Mouse (Mus musculus): Measurements from ENCODE around the gene Fbxo34.

Gene Fbxo34

GRCm38 (mm10) chr14:47472359-47472742 lies 22.1 kb downstream of the Fbxo34 start:
- in situ Hi-C loops (cut with MboI; ENCODE audit: unreplicated experiment in 2 of 2) = loop anchor here in 1 of 2 experiments (5.0 kb wide), 1 partner anchor 60 kb away; no protein-coding TSS in a partner anchor

GRCm38 (mm10) chr14:47472743-47473546 lies 22.7 kb downstream of the Fbxo34 start:
- in situ Hi-C loops (cut with MboI; ENCODE audit: unreplicated experiment in 2 of 2) = loop anchor here in 1 of 2 experiments (5.0 kb wide), 1 partner anchor 61 kb away; no protein-coding TSS in a partner anchor

- in situ Hi-C loops (cut with MboI; ENCODE audit: unreplicated experiment in 2 of 2) = loop anchor here in 1 of 2 experiments (5.0 kb wide), 1 partner anchor 62 kb away; no protein-coding TSS in a partner anchor
Observed at GRCm38 (mm10) chr14:47473891-47474290, 23.7 kb downstream of the Fbxo34 start.

- in situ Hi-C loops (cut with MboI; ENCODE audit: unreplicated experiment in 2 of 2) = loop anchor here in 1 of 2 experiments (5.0 kb wide), 1 partner anchor 62 kb away; no protein-coding TSS in a partner anchor
Observed at GRCm38 (mm10) chr14:47474571-47475254, 24.5 kb downstream of the Fbxo34 start.

- in situ Hi-C loops (cut with MboI; ENCODE audit: unreplicated experiment in 2 of 2) = no loop called here
Observed at GRCm38 (mm10) chr14:47476266-47476665, 26.0 kb downstream of the Fbxo34 start.

GRCm38 (mm10) chr14:47477711-47478110 lies 27.5 kb downstream of the Fbxo34 start:
- in situ Hi-C loops (cut with MboI; ENCODE audit: unreplicated experiment in 2 of 2) = no loop called here

- in situ Hi-C loops (cut with MboI; ENCODE audit: unreplicated experiment in 2 of 2) = no loop called here
Observed at GRCm38 (mm10) chr14:47482200-47482599, 32.0 kb downstream of the Fbxo34 start.

GRCm38 (mm10) chr14:47483099-47483498 lies 32.9 kb downstream of the Fbxo34 start:
- in situ Hi-C loops (cut with MboI; ENCODE audit: unreplicated experiment in 2 of 2) = no loop called here

- in situ Hi-C loops (cut with MboI; ENCODE audit: unreplicated experiment in 2 of 2) = no loop called here
Observed at GRCm38 (mm10) chr14:47488732-47489131, 38.5 kb downstream of the Fbxo34 start.

GRCm38 (mm10) chr14:47489310-47490097 lies 39.3 kb downstream of the Fbxo34 start:
- in situ Hi-C loops (cut with MboI; ENCODE audit: unreplicated experiment in 2 of 2) = no loop called here

- in situ Hi-C loops (cut with MboI; ENCODE audit: unreplicated experiment in 2 of 2) = no loop called here
Observed at GRCm38 (mm10) chr14:47490732-47491131, 40.5 kb downstream of the Fbxo34 start.

GRCm38 (mm10) chr14:47493592-47494361 lies 43.6 kb downstream of the Fbxo34 start:
- in situ Hi-C loops (cut with MboI; ENCODE audit: unreplicated experiment in 2 of 2) = no loop called here

GRCm38 (mm10) chr14:47495951-47496350 lies 45.7 kb downstream of the Fbxo34 start:
- in situ Hi-C loops (cut with MboI; ENCODE audit: unreplicated experiment in 2 of 2) = no loop called here

- in situ Hi-C loops (cut with MboI; ENCODE audit: unreplicated experiment in 2 of 2) = no loop called here
Observed at GRCm38 (mm10) chr14:47497166-47497565, 46.9 kb downstream of the Fbxo34 start.

GRCm38 (mm10) chr14:47498632-47499031 lies 48.4 kb downstream of the Fbxo34 start:
- in situ Hi-C loops (cut with MboI; ENCODE audit: unreplicated experiment in 2 of 2) = no loop called here

GRCm38 (mm10) chr14:47504036-47504435 lies 53.8 kb downstream of the Fbxo34 start:
- in situ Hi-C loops (cut with MboI; ENCODE audit: unreplicated experiment in 2 of 2) = no loop called here

- in situ Hi-C loops (cut with MboI; ENCODE audit: unreplicated experiment in 2 of 2) = no loop called here
Observed at GRCm38 (mm10) chr14:47506676-47507075, 56.5 kb downstream of the Fbxo34 start.

- in situ Hi-C loops (cut with MboI; ENCODE audit: unreplicated experiment in 2 of 2) = no loop called here
Observed at GRCm38 (mm10) chr14:47508035-47508434, 57.8 kb downstream of the Fbxo34 start.

GRCm38 (mm10) chr14:47510244-47510643 lies 60.0 kb downstream of the Fbxo34 start:
- in situ Hi-C loops (cut with MboI; ENCODE audit: unreplicated experiment in 2 of 2) = no loop called here

- in situ Hi-C loops (cut with MboI; ENCODE audit: unreplicated experiment in 2 of 2) = no loop called here
Observed at GRCm38 (mm10) chr14:47513606-47514005, 63.4 kb downstream of the Fbxo34 start.
